Mouse (Mus musculus) heart, postnatal 0 days (tissue): ENCODE measurements around the gene Cmtm8.

Source experiments
- CTCF ChIP-seq: IDR thresholded peaks from 2 replicates; pipeline ENCODE4 v1.5.1; 2016; ENCODE audit warnings: antibody characterized with exemption, control low read depth, low read depth
- EP300 ChIP-seq: IDR thresholded peaks from 2 replicates; pipeline ENCODE4 v1.6.1; 2016; ENCODE audit warnings: antibody characterized with exemption, low read depth

- TF ChIP-seq CTCF (no peak), EP300 (no peak)
Measured at GRCm38 (mm10) chr9:114758801-114759200, 85.2 kb downstream of the Cmtm8 start.
